Mouse (Mus musculus) embryo, embryonic 11.5 days (tissue): ENCODE data around the gene Cyb5b.
A peak's percentile ranks its signal among the peaks of the same experiment; 100 is the strongest.

Source experiments
- DNase-seq: peaks from one replicate; pipeline ENCODE4 v3.0.0-alpha.2; 2012; ENCODE audit warnings: low read depth, low spot score

The Cyb5b gene

GRCm38 (mm10) chr8:107221924-107222851 lies 71.7 kb downstream of the Cyb5b start:
- no peak for DNase-seq

- peak; percentile 46 for DNase-seq
Observed at GRCm38 (mm10) chr8:107226183-107226582, 75.7 kb downstream of the Cyb5b start.

GRCm38 (mm10) chr8:107227011-107227626 lies 76.7 kb downstream of the Cyb5b start:
- no peak for DNase-seq

GRCm38 (mm10) chr8:107233251-107233650 lies 82.8 kb downstream of the Cyb5b start:
- no peak for DNase-seq

GRCm38 (mm10) chr8:107233718-107234117 lies 83.3 kb downstream of the Cyb5b start:
- DNase-seq = no peak
